ENCODE assay signal across 8 mouse cellular contexts in genomic region chr12:55154559-55155448, GRCm38 (mm10). TPM values are rescaled to one million over a fixed set of nuclear protein-coding genes. Genes with fewer than 3 reads are reported as not detected.
DNase-seq lines count a peak whose midpoint lies in the region; ATAC-seq lines count a peak whose summit lies in the region.
"Not testable (repeated sequence)": the region's sequence is repeated elsewhere in the genome, so short reads cannot be mapped to it uniquely, and the experiment has no call there.

TSS of gene Srp54b (plus strand) at chr12:55155104.

- H3K9ac ChIP-seq in hindbrain, embryonic 13.5 days; midbrain, embryonic 16.5 days (ENCODE audit: low read depth, low read length): not testable (repeated sequence)
- H3K9ac ChIP-seq in liver, embryonic 13.5 days: peak within 1 kb of the TSS; percentile 53; the same call in 1 of the 2 replicates

- not testable (repeated sequence) for DNase-seq in adrenal gland, postnatal 14 days; forebrain, embryonic 10.5 days (ENCODE audit: extremely low spot score, low spot score); heart, adult 18-20 months; layer of hippocampus, postnatal 14 days (ENCODE audit: low spot score in 2 of 2); liver, embryonic 13.5 days; urinary bladder, adult 2 months (ENCODE audit: low spot score)

- not testable (repeated sequence) for H3K27ac ChIP-seq in forebrain, embryonic 10.5 days; hindbrain, embryonic 13.5 days; liver, embryonic 13.5 days; midbrain, embryonic 16.5 days (ENCODE audit: low read length)

- not testable (repeated sequence) for H3K9me3 ChIP-seq in forebrain, embryonic 10.5 days; hindbrain, embryonic 13.5 days; liver, embryonic 13.5 days (replicated peaks); midbrain, embryonic 16.5 days (replicated peaks; ENCODE audit: control insufficient read depth, low read length, poor library complexity, severe bottlenecking)

- H3K27me3 ChIP-seq in forebrain, embryonic 10.5 days (ENCODE audit: poor library complexity, severe bottlenecking); hindbrain, embryonic 13.5 days; liver, embryonic 13.5 days; midbrain, embryonic 16.5 days (ENCODE audit: control insufficient read depth, insufficient read depth, low read depth, low read length): not testable (repeated sequence)

- H3K4me3 ChIP-seq in forebrain, embryonic 10.5 days: peak within 1 kb of the TSS; percentile 42
- peak within 1 kb of the TSS; percentile 32 for H3K4me3 ChIP-seq in hindbrain, embryonic 13.5 days
- H3K4me3 ChIP-seq in liver, embryonic 13.5 days (replicated peaks): peak within 1 kb of the TSS; percentile 46
- not testable (repeated sequence) for H3K4me3 ChIP-seq in midbrain, embryonic 16.5 days (ENCODE audit: low read depth, low read length)

- H3K4me2 ChIP-seq in hindbrain, embryonic 13.5 days; liver, embryonic 13.5 days; midbrain, embryonic 16.5 days (ENCODE audit: low read length): not testable (repeated sequence)

- not testable (repeated sequence) for H3K4me1 ChIP-seq in forebrain, embryonic 10.5 days; hindbrain, embryonic 13.5 days (replicated peaks); liver, embryonic 13.5 days (replicated peaks); midbrain, embryonic 16.5 days (ENCODE audit: control insufficient read depth, insufficient read depth, low read length)

- WGBS in forebrain, embryonic 10.5 days: no CpG with 5 or more reads among the region's 57 CpGs
- no CpG with 5 or more reads among the region's 57 CpGs for WGBS in hindbrain, embryonic 13.5 days
- WGBS in liver, embryonic 13.5 days (ENCODE audit: insufficient replicate concordance): no CpG with 5 or more reads among the region's 57 CpGs
- no CpG with 5 or more reads among the region's 57 CpGs for WGBS in midbrain, embryonic 16.5 days

- peak; percentile 99 for ATAC-seq in hindbrain, embryonic 13.5 days (ENCODE audit: low FRiP score)
- ATAC-seq in liver, embryonic 13.5 days (ENCODE audit: low read depth): peak; percentile 96
- peak; percentile 99 for ATAC-seq in midbrain, embryonic 16.5 days

- not testable (repeated sequence) for H3K36me3 ChIP-seq in forebrain, embryonic 10.5 days (replicated peaks); hindbrain, embryonic 13.5 days; liver, embryonic 13.5 days; midbrain, embryonic 16.5 days (ENCODE audit: control insufficient read depth, insufficient read depth, low read length)

RNA-seq across cellular contexts. Expression of gene Srp54b, which starts in this region (rescaled TPM):
- total RNA-seq in adrenal gland, postnatal 14 days (2021): 93.1 and 103 TPM in 2 replicates
- polyA plus RNA-seq in forebrain, embryonic 10.5 days (2016; fragmentation: Nextera tagmentation; extraction: Ambion mirVana): 44.0 and 47.5 TPM in 2 replicates
- total RNA-seq in heart, adult 18-20 months (2021): 10 to 100 TPM; 37.7 to 43.7 TPM
- 69.7 and 74.4 TPM in 2 replicates for polyA plus RNA-seq in hindbrain, embryonic 13.5 days (2015; fragmentation: Nextera tagmentation; extraction: Ambion mirVana)
- 10 to 100 TPM; 62.0 to 66.4 TPM for total RNA-seq in layer of hippocampus, postnatal 14 days (2021)
- 35.6 and 39.9 TPM in 2 replicates for polyA plus RNA-seq in liver, embryonic 13.5 days (2015; fragmentation: Nextera tagmentation; extraction: Ambion mirVana)
- polyA plus RNA-seq in midbrain, embryonic 16.5 days (2015; fragmentation: Nextera tagmentation; extraction: Ambion mirVana): 67.5 and 67.9 TPM in 2 replicates
- 30.0 and 32.3 TPM in 2 replicates for polyA plus RNA-seq in urinary bladder, adult 2 months (2012; rRNA removed)
